Mouse (Mus musculus) right cerebral cortex, postnatal 4 days (tissue): ENCODE measurements around the gene Mpped2.

Experiments used
- DNase-seq: peaks from one replicate; pipeline ENCODE4 v3.0.0-alpha.2; 2022

Mpped2 gene

GRCm38 (mm10) chr2:106705664-106706063 lies 12.6 kb downstream of the Mpped2 start:
- DNase-seq = no peak

- DNase-seq = no peak
Measured at GRCm38 (mm10) chr2:106707136-106707535, 14.1 kb downstream of the Mpped2 start.

- no peak for DNase-seq
Measured at GRCm38 (mm10) chr2:106710862-106711477, 17.9 kb downstream of the Mpped2 start.

- DNase-seq = no peak
Measured at GRCm38 (mm10) chr2:106711506-106711905, 18.4 kb downstream of the Mpped2 start.

GRCm38 (mm10) chr2:106713151-106713550 lies 20.1 kb downstream of the Mpped2 start:
- no peak for DNase-seq

GRCm38 (mm10) chr2:106715674-106716364 lies 22.8 kb downstream of the Mpped2 start:
- no peak for DNase-seq

GRCm38 (mm10) chr2:106716365-106716717 lies 23.3 kb downstream of the Mpped2 start:
- DNase-seq = no peak

GRCm38 (mm10) chr2:106718888-106719287 lies 25.8 kb downstream of the Mpped2 start:
- DNase-seq = no peak

GRCm38 (mm10) chr2:106719434-106719833 lies 26.4 kb downstream of the Mpped2 start:
- DNase-seq = no peak

- no peak for DNase-seq
Measured at GRCm38 (mm10) chr2:106720644-106721043, 27.6 kb downstream of the Mpped2 start.

- DNase-seq = no peak
Measured at GRCm38 (mm10) chr2:106722020-106722419, 29.0 kb downstream of the Mpped2 start.

- no peak for DNase-seq
Measured at GRCm38 (mm10) chr2:106729951-106730564, 37.0 kb downstream of the Mpped2 start.

- no peak for DNase-seq
Measured at GRCm38 (mm10) chr2:106730608-106731007, 37.5 kb downstream of the Mpped2 start.

- no peak for DNase-seq
Measured at GRCm38 (mm10) chr2:106731478-106731877, 38.4 kb downstream of the Mpped2 start.

GRCm38 (mm10) chr2:106732171-106732570 lies 39.1 kb downstream of the Mpped2 start:
- DNase-seq = no peak

- DNase-seq = no peak
Measured at GRCm38 (mm10) chr2:106733396-106733795, 40.3 kb downstream of the Mpped2 start.

GRCm38 (mm10) chr2:106734004-106734403 lies 40.9 kb downstream of the Mpped2 start:
- no peak for DNase-seq

- no peak for DNase-seq
Measured at GRCm38 (mm10) chr2:106735211-106735610, 42.1 kb downstream of the Mpped2 start.

- no peak for DNase-seq
Measured at GRCm38 (mm10) chr2:106735792-106736359, 42.8 kb downstream of the Mpped2 start.

- no peak for DNase-seq
Measured at GRCm38 (mm10) chr2:106738951-106739350, 45.9 kb downstream of the Mpped2 start.

GRCm38 (mm10) chr2:106744086-106744485 lies 51.0 kb downstream of the Mpped2 start:
- DNase-seq = no peak

GRCm38 (mm10) chr2:106744601-106745000 lies 51.5 kb downstream of the Mpped2 start:
- no peak for DNase-seq

GRCm38 (mm10) chr2:106745364-106745763 lies 52.3 kb downstream of the Mpped2 start:
- DNase-seq = no peak

- DNase-seq = no peak
Measured at GRCm38 (mm10) chr2:106746211-106746610, 53.1 kb downstream of the Mpped2 start.
